Mouse (Mus musculus) ovary, postnatal 14 days (tissue): ENCODE results near the gene Olfr1152.

Experiments used
- DNase-seq: peaks from one replicate; pipeline ENCODE4 v3.0.0; 2022; ENCODE audit warnings: low spot score

The Olfr1152 gene

GRCm38 (mm10) chr2:87866192-87866591 is at the start of gene Olfr1152:
Olfr1152 (plus strand) TSS chr2:87866492.
- no peak for DNase-seq

DNA sequence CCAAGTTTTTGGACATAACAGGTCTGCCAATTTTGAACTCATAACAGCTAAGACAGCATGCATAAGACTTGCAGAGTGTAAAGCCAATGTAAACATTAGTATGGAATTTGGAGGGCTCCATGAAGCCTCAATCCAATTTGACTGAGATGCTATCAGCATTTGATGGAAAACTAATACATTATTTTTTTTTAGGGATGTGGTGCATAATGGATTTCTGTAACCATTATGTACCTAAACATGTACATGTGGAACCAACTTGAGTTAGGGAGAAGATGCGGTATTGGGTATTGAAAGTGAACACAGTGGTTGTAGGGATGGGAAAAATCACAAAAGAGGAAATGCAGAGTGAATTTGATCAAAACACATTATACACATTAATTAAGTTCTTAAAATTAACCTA is 36.1 kb upstream of the Olfr1152 start, which contains the start of gene Olfr1148:
Gene Olfr1148, plus strand, starts transcription at position 301 of the 400 bp plus-strand sequence.
- DNase-seq: no peak

DNA sequence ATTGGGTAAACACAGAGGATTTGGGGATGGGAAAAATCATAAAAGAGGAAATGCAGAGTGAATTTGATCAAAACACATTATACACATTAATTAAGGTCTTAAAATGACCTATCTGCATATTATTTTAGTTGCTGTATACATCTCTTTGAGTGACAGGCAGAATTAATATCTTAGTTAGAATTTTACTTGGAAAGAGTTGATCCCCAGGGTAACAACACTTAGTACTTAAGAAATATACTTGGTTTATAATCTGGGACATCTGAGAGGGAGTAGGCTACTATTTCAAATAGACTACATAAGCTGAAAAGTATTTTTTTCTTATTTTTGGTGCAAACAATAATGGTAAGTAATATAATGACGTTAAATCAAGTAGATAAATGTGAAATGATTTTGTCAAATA is 22.6 kb upstream of the Olfr1152 start, which contains the start of gene Olfr1150-ps1:
Gene Olfr1150-ps1, plus strand, starts transcription at position 301 of the 400 bp plus-strand sequence.
- no peak for DNase-seq

DNA sequence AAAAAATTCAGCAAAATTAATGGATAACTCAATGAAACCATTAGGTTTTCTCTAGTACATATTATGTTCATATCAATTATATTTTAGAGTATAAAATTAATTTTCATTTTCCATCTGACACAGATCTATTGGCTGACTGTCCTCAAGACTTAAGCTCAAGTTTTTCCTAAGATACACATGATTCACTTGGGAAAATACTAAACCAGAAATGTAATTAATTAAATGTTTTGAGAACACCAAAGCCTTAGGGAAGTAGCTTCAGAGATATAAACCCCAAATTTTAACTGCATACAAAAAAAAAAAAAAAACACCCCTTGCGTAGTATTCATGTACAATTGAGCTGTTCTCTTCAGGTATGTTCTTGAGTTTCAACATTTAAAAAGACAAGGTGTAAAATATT is 10.7 kb upstream of the Olfr1152 start, which contains the start of gene Olfr1151:
Gene Olfr1151, plus strand, starts transcription at position 301 of the 400 bp plus-strand sequence.
- DNase-seq: no peak

GRCm38 (mm10) chr2:87894662-87895061 is 28.4 kb downstream of the Olfr1152 start, which contains the start of gene Olfr1153:
Olfr1153 (plus strand) TSS chr2:87894962.
- DNase-seq: no peak

DNA sequence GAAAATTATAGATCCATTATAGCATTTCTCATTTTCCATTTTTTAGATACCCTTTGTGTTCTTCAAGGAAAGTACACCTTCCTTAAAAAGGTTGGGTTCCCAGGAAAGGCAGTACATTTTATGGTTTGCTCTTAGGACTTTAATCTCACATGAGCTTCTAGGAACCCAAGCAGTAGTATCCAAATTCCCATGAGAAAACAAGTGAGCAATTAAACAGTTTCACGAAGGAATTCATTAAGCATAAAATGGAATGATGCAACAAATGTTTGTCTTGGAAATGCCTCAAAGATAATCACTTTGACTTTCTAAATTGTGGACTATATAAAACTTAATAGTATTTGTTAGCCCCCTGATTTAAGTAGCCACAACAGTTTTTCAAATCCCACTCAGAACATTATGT is 38.8 kb downstream of the Olfr1152 start, which contains the start of gene Olfr1154:
Gene Olfr1154, minus strand, starts transcription at position 101 of the 400 bp plus-strand sequence.
- DNase-seq: no peak
